Mouse (Mus musculus): ENCODE results near the gene Apof. TPM values are rescaled to one million over a fixed set of nuclear protein-coding genes. Genes with fewer than 3 reads are reported as not detected.
"Not testable (repeated sequence)": the region's sequence is repeated elsewhere in the genome, so short reads cannot be mapped to it uniquely, and the experiment has no call there.

Gene Apof
- total RNA-seq, 2 experiments from 2014 or later = not detected

- peak; percentile 65 for DNase-seq
Measured at GRCm38 (mm10) chr10:128290594-128290993, 22.1 kb downstream of the Apof start.

GRCm38 (mm10) chr10:128296370-128297090 is 28.1 kb downstream of the Apof start:
- no peak for DNase-seq
- intact Hi-C loops (cut with DNase I; ENCODE audit: low total_unique reads) = no loop called here

More at GRCm38 (mm10) chr10:128290594-128290993, 22.1 kb downstream of the Apof start:
- intact Hi-C loops (cut with DNase I; ENCODE audit: low total_unique reads) = not testable (repeated sequence)

DNA sequence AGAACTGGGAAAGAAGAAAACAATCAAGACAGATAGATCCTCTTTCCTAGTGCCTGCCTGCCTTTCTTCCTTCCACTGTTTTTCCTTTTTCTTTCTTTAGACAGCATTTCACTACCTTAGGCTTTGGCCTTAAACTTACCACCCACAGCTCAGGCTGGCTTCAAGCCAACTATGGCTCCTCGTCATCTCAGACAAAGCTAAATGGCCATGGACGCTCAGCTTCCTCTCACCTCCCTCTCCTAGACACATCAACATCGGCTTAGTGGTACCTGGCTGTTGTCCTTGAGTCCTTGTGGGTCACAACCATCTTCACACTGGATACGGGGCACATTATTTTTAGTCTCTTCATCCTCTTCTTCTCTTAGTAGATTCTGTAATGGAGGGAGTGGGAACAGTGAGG is 28.8 kb downstream of the Apof start:
- DNase-seq = no peak
- intact Hi-C loops (cut with DNase I; ENCODE audit: low total_unique reads) = no loop called here

DNA sequence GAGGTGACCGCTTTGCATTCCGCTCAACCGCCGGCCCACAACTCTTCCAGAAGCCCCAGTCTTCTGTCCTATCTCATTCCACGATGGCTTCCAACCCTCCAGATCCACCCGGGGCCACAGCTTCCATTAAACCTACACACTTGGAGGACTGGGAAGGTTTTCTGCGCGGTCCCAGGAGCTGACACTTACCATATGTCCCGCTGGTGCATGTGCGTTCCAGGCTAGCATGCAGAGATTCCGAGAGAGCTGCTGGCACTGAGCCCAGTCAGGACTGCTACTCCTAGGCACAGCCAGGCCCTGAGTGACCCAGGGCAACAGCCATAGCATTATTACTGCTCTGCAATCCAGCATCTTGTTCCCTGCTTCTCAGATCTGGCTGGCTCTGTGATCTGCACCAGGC is 29.2 kb downstream of the Apof start:
- no peak for DNase-seq
- intact Hi-C loops (cut with DNase I; ENCODE audit: low total_unique reads) = no loop called here

DNA sequence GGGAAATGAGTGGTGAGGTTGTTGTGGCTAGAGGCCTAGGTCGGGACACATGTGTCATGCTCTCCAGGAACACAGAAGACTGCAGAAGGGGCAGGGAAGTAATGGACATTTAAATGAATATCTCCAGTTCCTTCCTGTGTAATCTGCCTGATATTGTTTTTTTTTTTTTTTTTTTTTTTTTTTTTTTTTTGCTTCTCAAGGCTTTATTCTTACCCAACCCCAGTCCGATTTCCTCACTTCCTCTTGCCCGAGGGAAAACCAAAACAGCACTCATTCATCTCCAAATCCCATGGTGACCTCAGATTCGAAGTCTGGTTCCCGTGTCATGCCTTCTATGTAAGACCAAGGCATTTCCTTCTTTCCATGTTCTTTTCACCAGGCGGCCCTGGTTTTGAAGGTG is 29.8 kb downstream of the Apof start:
- DNase-seq = no peak
- intact Hi-C loops (cut with DNase I; ENCODE audit: low total_unique reads) = no loop called here

- DNase-seq = no peak
- intact Hi-C loops (cut with DNase I; ENCODE audit: low total_unique reads) = no loop called here
Measured at GRCm38 (mm10) chr10:128298702-128299171, 30.3 kb downstream of the Apof start, which contains the start of gene Il23a. Gene Il23a, minus strand, starts transcription at chr10:128298752.

GRCm38 (mm10) chr10:128302357-128302756 is 33.9 kb downstream of the Apof start:
- DNase-seq = no peak
- intact Hi-C loops (cut with DNase I; ENCODE audit: low total_unique reads) = no loop called here

DNA sequence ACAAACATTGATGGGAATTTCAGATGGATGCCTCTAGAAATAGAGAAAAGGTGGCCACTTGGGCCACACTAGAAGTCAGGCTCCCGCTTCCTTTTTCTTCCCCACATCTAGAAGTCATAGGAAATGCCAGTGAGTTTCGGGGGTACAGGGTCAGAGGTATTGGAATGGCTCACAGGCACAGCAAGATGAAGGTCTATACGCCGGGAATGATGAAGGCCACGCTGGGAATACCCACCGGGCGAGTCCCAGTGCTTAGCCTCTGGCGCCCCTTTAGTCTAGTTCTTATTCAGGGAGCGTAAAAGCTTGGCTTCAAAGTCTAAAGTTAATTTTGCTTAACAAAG is 34.3 kb downstream of the Apof start:
- DNase-seq = no peak
- intact Hi-C loops (cut with DNase I; ENCODE audit: low total_unique reads) = no loop called here

GRCm38 (mm10) chr10:128303126-128304021 is 34.9 kb downstream of the Apof start, which contains the start of gene Pan2:
Gene Pan2, plus strand, starts transcription at chr10:128303335.
- peak; percentile 98 for DNase-seq
- intact Hi-C loops (cut with DNase I; ENCODE audit: low total_unique reads) = no loop called here

GRCm38 (mm10) chr10:128309654-128310053 is 41.2 kb downstream of the Apof start:
- no peak for DNase-seq
- intact Hi-C loops (cut with DNase I; ENCODE audit: low total_unique reads) = no loop called here

- intact Hi-C loops (cut with DNase I; ENCODE audit: low total_unique reads) = no loop called here
- DNase-seq = peak; percentile 24
Measured at GRCm38 (mm10) chr10:128310177-128310576, 41.7 kb downstream of the Apof start.

DNA sequence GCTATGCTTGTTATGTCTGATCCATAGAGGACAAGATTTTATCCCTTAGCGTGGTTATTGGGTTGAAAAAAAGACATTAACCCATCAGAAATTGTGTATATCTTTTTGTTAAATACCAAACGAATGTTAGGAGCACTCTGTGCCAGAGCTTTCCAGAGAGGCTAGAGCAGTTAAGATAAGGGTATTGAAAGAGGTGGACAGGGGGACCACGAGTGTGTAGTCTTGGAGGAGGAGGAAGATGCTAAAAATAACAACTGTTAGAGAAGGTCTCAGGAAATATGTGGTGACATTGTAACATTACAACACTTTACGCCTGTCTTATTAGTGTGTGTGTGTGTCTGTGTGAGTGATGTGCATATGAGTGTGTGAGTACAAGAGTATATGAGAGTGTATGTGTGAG is 42.4 kb downstream of the Apof start:
- intact Hi-C loops (cut with DNase I; ENCODE audit: low total_unique reads) = no loop called here

GRCm38 (mm10) chr10:128315578-128315977 is 47.1 kb downstream of the Apof start:
- intact Hi-C loops (cut with DNase I; ENCODE audit: low total_unique reads) = no loop called here

More for the DNA sequence above, 42.4 kb downstream of the Apof start:
- DNase-seq = no peak

More at GRCm38 (mm10) chr10:128315578-128315977, 47.1 kb downstream of the Apof start:
- DNase-seq = no peak

Other genes with a start within 250 kb of the Apof start
- gene Naca, start 233.1 kb upstream of the Apof start, total RNA-seq (2021) = 100 to 1,000 TPM; 402 to 437 TPM
- 10 to 100 TPM; 54.4 to 60.8 TPM for gene Ptges3, start 209.7 kb upstream of the Apof start, total RNA-seq (2021)
- 1,000 to 10,000 TPM; 3,648 to 4,448 TPM for gene Atp5b, start 185.4 kb upstream of the Apof start, total RNA-seq (2021)
- 10 to 100 TPM; 15.2 to 15.6 TPM for gene Baz2a, start 177.1 kb upstream of the Apof start, total RNA-seq (2021)
- gene Rbms2, start 88.4 kb upstream of the Apof start, total RNA-seq (2021) = 10 to 100 TPM; 55.2 to 57.9 TPM
- gene Gls2, start 74.2 kb upstream of the Apof start, total RNA-seq (2021) = 1 to 10 TPM in 1 of 2 experiments, under 1 TPM in 1; 0.88 to 1.1 TPM
- gene Spryd4, start 56.9 kb upstream of the Apof start, total RNA-seq (2021) = 10 to 100 TPM; 39.3 to 40.6 TPM
- gene Mip, start 42.8 kb upstream of the Apof start, total RNA-seq (2021) = not detected
- gene Timeless, start 36.6 kb upstream of the Apof start, total RNA-seq (2021) = 1 to 10 TPM; 3.9 to 5.1 TPM
- not detected for gene Apon, start 14.6 kb upstream of the Apof start, total RNA-seq (2021)
- 1 to 10 TPM; 3.6 to 4.5 TPM for gene Stat2, start 1.9 kb downstream of the Apof start, total RNA-seq (2021)
- gene Il23a, start 30.1 kb downstream of the Apof start, total RNA-seq (2021) = not detected
- 1 to 10 TPM; 7.4 to 8.2 TPM for gene Pan2, start 34.7 kb downstream of the Apof start, total RNA-seq (2021)
- gene Cnpy2, start 53.8 kb downstream of the Apof start, total RNA-seq (2021) = 10 to 100 TPM; 47.2 to 55.8 TPM
- gene Cs, start 69.1 kb downstream of the Apof start, total RNA-seq (2021) = 100 to 1,000 TPM; 571 to 668 TPM
- 100 to 1,000 TPM; 257 to 331 TPM for gene Coq10a, start 100.3 kb downstream of the Apof start, total RNA-seq (2021)
- 10 to 100 TPM; 53.7 to 54.8 TPM for gene Ankrd52, start 108.4 kb downstream of the Apof start, total RNA-seq (2021)
- gene Slc39a5, start 132.6 kb downstream of the Apof start, total RNA-seq (2021) = not detected
- 10 to 100 TPM; 48.2 to 51.8 TPM for gene Nabp2, start 142.8 kb downstream of the Apof start, total RNA-seq (2021)
- 10 to 100 TPM; 12.9 to 13.0 TPM for gene Rnf41, start 143.0 kb downstream of the Apof start, total RNA-seq (2021)
- gene Smarcc2, start 190.6 kb downstream of the Apof start, total RNA-seq (2021) = 10 to 100 TPM; 43.4 to 44.6 TPM
- gene Myl6, start 225.5 kb downstream of the Apof start, total RNA-seq (2021) = 100 to 1,000 TPM; 214 to 276 TPM
- gene Myl6b, start 230.0 kb downstream of the Apof start, total RNA-seq (2021) = 100 to 1,000 TPM in 1 of 2 experiments, 10 to 100 TPM in 1; 54.6 to 180 TPM